Mouse (Mus musculus) hindbrain, embryonic 10.5 days (tissue): ENCODE data around the gene Zc3h4. TPM values are rescaled to one million over a fixed set of nuclear protein-coding genes. Genes with fewer than 3 reads are reported as not detected.

ENCODE experiments used
- DNase-seq: peaks from one replicate; pipeline ENCODE4 v3.0.0-alpha.2; 2017; ENCODE audit warnings: low spot score
- H3K27ac ChIP-seq: fragments of 300-500 bp; sonication (generic); 2 replicates; pipeline ENCODE4 v1.5.1; 2016; ENCODE audit warnings: mild to moderate bottlenecking, moderate library complexity
- H3K27me3 ChIP-seq: fragments of 300-500 bp; sonication (generic); 2 replicates; pipeline ENCODE4 v1.6.1; 2016; ENCODE audit warnings: mild to moderate bottlenecking; ENCODE audit not compliant: poor library complexity, insufficient read depth, severe bottlenecking
- H3K36me3 ChIP-seq: fragments of 300-500 bp; sonication (generic); 2 replicates; pipeline ENCODE4 v1.6.1; 2016; ENCODE audit warnings: mild to moderate bottlenecking, moderate library complexity
- H3K4me1 ChIP-seq: fragments of 300-500 bp; sonication (generic); replicated peaks from 2 replicates; pipeline ENCODE4 v1.6.1; 2016; ENCODE audit warnings: mild to moderate bottlenecking
- H3K4me3 ChIP-seq: fragments of 300-500 bp; sonication (generic); 2 replicates; pipeline ENCODE4 v1.5.1; 2016; ENCODE audit warnings: mild to moderate bottlenecking, moderate library complexity
- H3K9me3 ChIP-seq: fragments of 300-500 bp; sonication (generic); 2 replicates; pipeline ENCODE4 v1.6.1; 2016; ENCODE audit warnings: mild to moderate bottlenecking, moderate library complexity
- WGBS: fragments of 180-500 bp; shearing (Covaris S2); methylation state at CpG from one replicate; pipeline ENCODE4 v1.1.7; 2016; 5-methylcytosine and 5-hydroxymethylcytosine counted together
- polyA plus RNA-seq: library from polyadenylated mRNA; unstranded; fragments of >200 nt; fragmentation: Nextera tagmentation; extraction: Ambion mirVana; gene quantifications from 2 replicates; pipeline ENCODE4 v1.2.1, GENCODE M21; 2016

Gene Zc3h4
- polyA plus RNA-seq, 1 experiment from 2014 or later: 23.0 TPM

GRCm38 (mm10) chr7:16476600-16476989, 75.9 kb downstream of the Zc3h4 start:
- H3K9me3 ChIP-seq: no peaks in the 10 kb centered on the region
- WGBS: 2% methylated on average over 34 of the region's 34 CpGs
- DNase-seq: peak; percentile 28
- peak overlapping the region; percentile 46 for H3K4me3 ChIP-seq
- peaks cover 27% of the 10 kb centered on the region for H3K4me1 ChIP-seq
- H3K27ac ChIP-seq: no peak overlapping the region
- no peaks in the 10 kb centered on the region for H3K36me3 ChIP-seq
- peaks cover 62% of the 10 kb centered on the region for H3K27me3 ChIP-seq

GRCm38 (mm10) chr7:16477628-16478027, 76.9 kb downstream of the Zc3h4 start, which contains the start of gene Npas1:
TSS of gene Npas1 (minus strand) at chr7:16477728.
- 85% methylated on average over 8 of the region's 8 CpGs for WGBS
- Histone ChIP-seq H3K4me1 (peaks cover 22% of the 10 kb centered on the region), H3K36me3 (no peaks in the 10 kb centered on the region), H3K27me3 (peaks cover 52% of the 10 kb centered on the region), H3K9me3 (no peaks in the 10 kb centered on the region), H3K27ac (no peak within 1 kb of the TSS), H3K4me3 (peak within 1 kb of the TSS; percentile 46)
- DNase-seq: no peak

Other genes starting within 250 kb of the Zc3h4 start
- 117 and 173 TPM in 2 replicates for gene Meis3, start 225.8 kb upstream of the Zc3h4 start, polyA plus RNA-seq
- gene Dhx34, start 178.9 kb upstream of the Zc3h4 start, polyA plus RNA-seq: 22.0 and 22.3 TPM in 2 replicates
- gene C5ar2, start 156.8 kb upstream of the Zc3h4 start, polyA plus RNA-seq: 0.05 TPM in 1 of 2 replicates, not detected in the other
- 0.96 and 0.97 TPM in 2 replicates for gene C5ar1, start 141.4 kb upstream of the Zc3h4 start, polyA plus RNA-seq
- gene Inafm1, start 127.3 kb upstream of the Zc3h4 start, polyA plus RNA-seq: 7.7 and 13.0 TPM in 2 replicates
- 32.2 and 37.4 TPM in 2 replicates for gene Ccdc9, start 114.1 kb upstream of the Zc3h4 start, polyA plus RNA-seq
- gene Bbc3, start 92.5 kb upstream of the Zc3h4 start, polyA plus RNA-seq: 17.6 and 19.1 TPM in 2 replicates
- gene Sae1, start 13.1 kb upstream of the Zc3h4 start, polyA plus RNA-seq: 371 and 455 TPM in 2 replicates
- 67.4 and 70.9 TPM in 2 replicates for gene Tmem160, start 51.9 kb downstream of the Zc3h4 start, polyA plus RNA-seq
- gene Npas1, start 76.8 kb downstream of the Zc3h4 start, polyA plus RNA-seq: 0.63 and 0.91 TPM in 2 replicates
- 28.0 and 29.6 TPM in 2 replicates for gene Arhgap35, start 214.1 kb downstream of the Zc3h4 start, polyA plus RNA-seq